Mouse (Mus musculus) thymus, postnatal 25 days (tissue): ENCODE data around the gene Pign.

Experiments
- DNase-seq: peaks from one replicate; pipeline ENCODE4 v3.0.0; 2022

Pign gene

GRCm38 (mm10) chr1:105663171-105663961, at the start of gene Pign, which contains the start of gene Relch:
Gene Pign, minus strand, starts transcription at chr1:105663677.
Gene Relch, plus strand, starts transcription at chr1:105663861.
- peak; percentile 97 for DNase-seq

GRCm38 (mm10) chr1:105712822-105713221, 49.3 kb upstream of the Pign start:
- DNase-seq: no peak

- peak; percentile 8 for DNase-seq
Measured at GRCm38 (mm10) chr1:105711227-105711626, 47.8 kb upstream of the Pign start.

GRCm38 (mm10) chr1:105709415-105709814, 45.9 kb upstream of the Pign start:
- no peak for DNase-seq

GRCm38 (mm10) chr1:105700984-105701530, 37.6 kb upstream of the Pign start:
- DNase-seq: no peak

GRCm38 (mm10) chr1:105695581-105695980, 32.1 kb upstream of the Pign start:
- DNase-seq: no peak

DNA sequence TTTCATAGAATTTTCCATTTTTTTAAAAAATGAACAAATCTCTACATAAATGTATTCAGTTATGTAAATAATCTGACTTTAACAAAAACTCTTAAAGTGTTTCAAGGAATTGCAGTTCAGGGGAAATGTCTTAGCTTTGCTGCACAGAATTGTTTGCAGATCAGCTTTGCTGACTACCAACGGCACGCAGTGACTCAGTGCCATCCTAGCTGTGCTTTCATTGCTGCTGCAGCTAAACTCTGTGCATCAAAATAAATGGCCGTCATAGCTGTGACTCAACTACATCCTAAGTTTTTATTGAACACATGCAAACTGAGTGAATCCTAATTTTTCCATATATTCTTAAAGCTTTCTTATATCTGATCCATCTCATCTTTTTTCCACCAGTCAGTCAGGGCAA, 22.0 kb upstream of the Pign start:
- DNase-seq: no peak

- peak; percentile 17 for DNase-seq
Measured at GRCm38 (mm10) chr1:105680587-105680986, 17.1 kb upstream of the Pign start.

DNA sequence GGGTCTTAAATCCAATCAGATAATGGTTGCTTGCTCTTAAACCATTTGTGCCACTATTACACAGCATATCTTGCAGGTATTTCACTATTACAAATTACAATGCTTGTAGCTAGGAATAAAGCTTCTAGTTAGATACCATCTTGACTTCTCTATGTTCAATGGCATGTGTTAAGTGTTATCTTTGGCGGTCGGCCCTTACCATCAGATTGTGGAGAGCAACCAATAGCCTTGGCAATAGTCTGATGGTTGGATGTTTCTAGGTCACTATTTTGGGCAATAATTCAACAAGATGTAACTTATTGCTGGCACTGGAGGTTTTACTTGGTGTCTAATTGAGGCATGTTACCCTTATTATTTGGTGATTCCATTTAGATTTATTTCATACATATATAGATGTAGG, 11.3 kb upstream of the Pign start:
- no peak for DNase-seq

DNA sequence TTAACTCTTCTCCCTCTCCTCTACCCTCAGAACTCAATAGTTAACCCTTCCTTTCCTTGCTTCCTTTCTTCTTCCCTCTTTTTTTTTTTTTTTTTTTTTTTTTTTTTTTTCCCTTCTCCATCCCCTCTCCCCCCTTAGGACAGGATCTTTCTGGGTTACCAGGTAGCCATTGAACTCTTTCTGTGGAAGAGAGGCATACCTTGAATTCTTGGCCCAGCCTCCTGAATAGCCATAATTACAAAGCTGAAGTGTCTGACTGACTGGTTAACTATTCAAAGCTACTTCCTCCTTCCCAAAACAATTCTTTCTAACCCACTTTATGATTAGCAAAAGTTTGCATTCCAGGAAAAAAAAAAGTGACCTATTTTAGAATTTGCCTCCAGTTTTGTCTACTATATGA, 6.2 kb upstream of the Pign start:
- no peak for DNase-seq

GRCm38 (mm10) chr1:105663962-105664812, 710 bp upstream of the Pign start:
- peak; percentile 26 for DNase-seq

DNA sequence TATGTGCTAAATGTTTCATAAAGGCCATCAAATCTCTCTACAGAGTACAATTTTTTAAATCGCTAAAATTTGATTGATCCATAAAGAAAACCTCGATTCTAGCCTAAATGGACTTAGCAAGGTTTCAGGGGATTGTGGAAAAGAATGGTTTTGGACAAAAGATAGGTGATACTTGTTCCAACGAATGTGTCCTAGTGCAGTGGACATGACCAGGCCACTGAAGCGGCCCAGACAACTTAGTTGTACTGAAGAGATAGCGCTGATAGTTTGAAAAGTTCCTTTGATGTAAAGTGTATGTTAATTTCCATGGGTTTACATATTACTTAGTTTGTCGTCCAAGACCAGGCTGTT, 682 bp downstream of the Pign start:
- no peak for DNase-seq

DNA sequence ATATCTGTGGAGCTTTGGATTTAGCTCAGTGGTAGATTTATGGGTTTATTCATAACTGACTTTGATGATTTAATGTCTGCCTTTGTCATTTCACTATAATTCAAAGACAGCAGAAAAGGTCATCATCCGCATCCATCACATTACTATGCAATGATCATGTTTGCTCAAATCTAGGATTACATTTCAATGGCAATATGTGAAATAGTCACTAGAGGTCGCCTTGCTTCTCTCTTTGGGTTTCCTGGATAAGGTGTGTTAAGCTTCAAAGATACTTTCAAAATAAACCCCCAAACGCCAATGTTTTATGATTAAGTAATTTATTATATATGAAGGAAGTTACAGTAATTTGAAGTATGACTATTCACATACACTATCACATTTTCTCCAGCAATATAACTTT, 3.5 kb downstream of the Pign start:
- DNase-seq: peak; percentile 6

GRCm38 (mm10) chr1:105653981-105654380, 9.5 kb downstream of the Pign start:
- DNase-seq: no peak

DNA sequence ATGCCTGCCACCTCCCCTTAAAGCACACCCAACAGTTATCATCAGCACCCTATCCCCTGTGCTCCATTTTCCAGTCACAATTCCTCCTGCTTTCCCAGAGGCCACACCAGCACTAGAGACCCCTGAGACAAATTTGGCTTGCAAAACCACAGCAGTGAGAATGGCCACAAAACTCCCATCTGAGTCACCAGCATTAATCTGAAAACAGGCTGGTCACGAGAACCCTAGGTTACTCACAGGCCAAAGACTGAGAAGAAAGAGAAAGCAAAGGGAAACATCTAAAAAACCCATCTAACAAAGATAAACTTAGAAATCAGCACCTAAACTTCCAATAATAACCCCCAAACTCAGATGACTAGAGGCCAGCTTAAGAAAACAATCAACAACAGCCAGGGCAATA, 12.8 kb downstream of the Pign start:
- DNase-seq: no peak

DNA sequence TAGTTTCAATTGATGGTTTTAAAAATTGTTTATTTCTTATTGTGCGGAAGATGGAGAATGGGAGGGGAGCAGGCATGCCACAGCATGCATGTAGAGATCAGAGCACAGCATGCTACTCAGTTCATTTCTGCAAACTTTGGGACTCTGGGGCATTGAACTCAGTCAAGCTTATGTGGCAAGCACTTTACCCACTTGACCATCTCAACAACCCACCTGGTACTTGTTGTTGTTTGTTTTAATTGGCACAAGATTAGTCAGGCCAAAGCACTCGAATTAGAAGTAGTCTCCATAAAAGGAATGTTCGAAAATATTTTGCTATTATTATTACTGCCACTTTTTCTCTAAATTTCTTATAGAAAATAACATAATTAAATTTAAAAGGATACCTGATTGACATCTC, 19.4 kb downstream of the Pign start:
- DNase-seq: no peak

DNA sequence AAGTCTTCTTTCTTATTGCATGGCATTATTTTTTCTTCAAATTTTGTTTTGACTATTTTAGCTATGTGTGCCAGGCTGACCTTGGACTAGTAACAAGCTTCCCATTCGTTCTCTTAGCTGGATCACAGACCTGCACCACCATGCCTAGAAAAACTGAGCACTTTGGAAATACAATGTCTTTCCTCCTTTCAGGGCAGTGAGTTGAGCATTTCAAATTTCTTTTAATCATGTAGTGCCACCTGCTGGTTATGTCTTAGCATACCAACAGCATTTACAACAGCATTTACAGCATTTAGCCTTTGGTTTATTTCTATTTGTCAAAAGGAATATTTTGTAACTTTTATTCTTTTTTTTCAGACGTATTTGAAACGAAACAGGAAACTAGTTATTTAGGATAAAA, 33.0 kb downstream of the Pign start:
- peak; percentile 5 for DNase-seq

DNA sequence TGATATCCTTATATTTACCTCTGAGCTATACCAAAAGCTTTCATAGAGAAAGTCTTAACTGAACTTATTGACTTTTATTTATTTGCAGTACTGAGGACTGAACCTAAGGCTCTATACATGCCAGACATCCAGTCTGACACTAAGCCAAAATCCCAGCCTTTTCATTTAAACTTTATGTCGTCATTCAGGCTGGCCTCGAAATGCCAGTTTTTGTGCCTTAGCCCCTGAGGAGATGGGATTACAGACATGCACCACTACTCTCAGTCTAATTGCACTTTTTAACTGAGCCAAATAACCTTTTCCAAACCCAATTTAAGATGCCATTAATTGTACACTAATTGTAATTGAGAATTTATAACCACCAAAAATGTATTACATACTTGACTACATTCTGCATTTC, 73.8 kb downstream of the Pign start:
- no peak for DNase-seq

DNA sequence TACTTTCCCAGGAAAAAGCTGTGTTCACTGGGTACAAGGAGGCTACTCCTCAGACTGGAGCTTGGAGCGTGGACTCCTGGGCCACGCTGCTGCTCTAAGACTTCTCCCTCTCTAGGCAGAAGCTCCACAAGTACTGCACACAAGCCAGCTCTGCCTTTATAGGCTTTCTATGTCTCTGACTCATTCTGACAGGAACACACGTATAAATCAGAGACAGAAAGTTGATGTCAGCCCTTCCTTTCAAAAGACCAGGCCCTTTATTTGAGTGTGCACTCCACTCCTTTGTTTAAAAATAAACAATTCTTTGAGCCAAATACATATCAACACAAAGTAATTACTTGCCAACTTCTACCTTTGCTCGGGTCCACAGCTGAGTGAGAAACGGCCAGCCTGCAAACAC, 74.8 kb downstream of the Pign start:
- no peak for DNase-seq

- no peak for DNase-seq
Measured at GRCm38 (mm10) chr1:105582800-105583199, 80.7 kb downstream of the Pign start.

DNA sequence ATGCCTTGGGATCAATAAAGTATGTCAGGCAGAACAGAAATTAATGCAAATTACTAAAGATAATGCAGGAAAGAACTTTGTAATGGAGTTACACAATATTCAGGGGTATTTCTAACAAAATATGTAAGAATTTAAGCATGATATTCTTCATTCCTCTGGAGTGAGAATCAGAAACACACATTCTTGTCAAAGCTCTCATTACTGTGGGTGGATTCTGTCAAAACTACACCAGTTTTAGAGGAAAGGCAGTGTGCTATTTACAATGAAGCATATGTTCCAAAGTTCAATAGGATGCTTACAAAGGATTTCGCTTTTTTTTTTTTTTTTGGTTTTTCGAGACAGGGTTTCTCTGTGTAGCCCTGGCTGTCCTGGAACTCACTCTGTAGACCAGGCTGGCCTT, 82.6 kb downstream of the Pign start:
- no peak for DNase-seq

DNA sequence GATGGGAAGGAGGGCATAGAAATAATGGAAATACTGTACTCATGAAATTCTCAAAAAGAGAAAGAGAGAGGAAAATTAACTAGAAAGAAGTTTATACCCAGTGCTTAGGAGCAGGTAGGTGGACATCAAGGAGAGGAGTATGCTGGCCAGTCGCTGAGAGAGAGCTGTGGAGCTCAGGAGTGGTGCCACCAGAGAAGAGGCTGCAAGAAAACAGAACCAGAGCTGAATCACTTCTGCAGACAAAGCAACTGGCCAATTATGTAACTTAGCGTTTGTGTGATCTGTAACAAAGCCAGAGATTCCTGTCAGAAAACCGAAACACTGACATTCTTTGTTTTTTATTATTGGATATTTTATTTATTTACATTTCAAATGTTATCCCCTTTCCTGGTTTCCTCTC, 97.4 kb downstream of the Pign start:
- DNase-seq: no peak

GRCm38 (mm10) chr1:105564289-105564688, 99.2 kb downstream of the Pign start:
- DNase-seq: no peak

DNA sequence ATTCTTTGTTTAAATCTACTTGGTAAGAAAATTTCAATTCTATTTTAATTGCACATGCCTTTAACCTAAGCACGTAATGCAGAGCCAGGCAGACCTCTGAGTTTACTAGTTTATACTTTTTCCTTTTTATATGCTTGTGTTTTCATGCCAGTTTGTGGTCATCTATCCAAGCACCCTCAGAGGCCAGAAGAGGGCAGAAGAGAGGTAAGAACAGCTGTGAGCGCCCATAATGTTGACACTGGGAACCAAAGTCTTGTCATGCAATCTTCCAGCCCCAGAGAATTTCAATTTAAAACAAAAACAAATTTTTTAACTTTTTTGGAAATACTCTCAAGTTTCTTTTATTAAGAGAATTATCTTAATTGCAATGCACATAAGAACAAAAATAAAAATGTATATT, 99.7 kb downstream of the Pign start:
- DNase-seq: no peak
